Mouse (Mus musculus) urinary bladder, postnatal 14 days (tissue): ENCODE data around the gene Adamts15.

ENCODE experiments used
- DNase-seq: peaks from one replicate; pipeline ENCODE4 v3.0.0; 2021; ENCODE audit warnings: low spot score

Adamts15 gene

GRCm38 (mm10) chr9:30879947-30880273 lies 42.3 kb downstream of the Adamts15 start:
- no peak for DNase-seq

- DNase-seq, result no peak
Observed at GRCm38 (mm10) chr9:30879248-30879946, 42.9 kb downstream of the Adamts15 start.

GRCm38 (mm10) chr9:30876552-30876951 lies 45.7 kb downstream of the Adamts15 start:
- no peak for DNase-seq

GRCm38 (mm10) chr9:30855837-30856236 lies 66.4 kb downstream of the Adamts15 start:
- DNase-seq, result no peak

- DNase-seq, result no peak
Observed at GRCm38 (mm10) chr9:30851841-30852240, 70.4 kb downstream of the Adamts15 start.

- DNase-seq, result no peak
Observed at GRCm38 (mm10) chr9:30849951-30850350, 72.3 kb downstream of the Adamts15 start.

GRCm38 (mm10) chr9:30849444-30849843 lies 72.8 kb downstream of the Adamts15 start:
- DNase-seq, result no peak
